8 mouse cellular contexts compared by ENCODE assay signal in the genomic region with DNA sequence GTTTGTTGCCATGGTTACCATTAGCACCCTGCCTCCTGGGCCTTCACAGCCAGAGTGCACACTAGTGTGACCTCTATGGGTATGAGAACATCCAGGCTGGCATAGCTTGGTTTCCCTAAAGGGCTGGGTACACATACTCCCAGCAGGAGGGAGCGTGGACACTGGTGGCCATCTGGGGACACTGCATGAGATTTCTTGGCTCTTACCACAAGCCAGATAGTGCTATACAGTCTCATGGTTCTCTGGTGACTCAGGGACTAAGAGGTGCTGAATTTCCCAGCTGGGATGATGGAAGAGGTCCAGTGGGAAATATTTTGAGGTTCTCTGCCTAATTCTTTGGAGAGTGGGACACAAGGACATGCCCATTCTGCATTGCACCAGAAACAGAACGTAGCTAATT.
A peak's percentile ranks its signal among the peaks of the same experiment; 100 is the strongest.
DNase-seq lines count a peak whose midpoint lies in the region; ATAC-seq lines count a peak whose summit lies in the region.
"Had no signal": no experiment of that assay in that cellular context is flagged by ENCODE, and none has a peak within 500 bp of the region (broad histone marks: within the 10 kb centered on the region; RNA-seq: fewer than 3 reads in every experiment).

No protein-coding gene starts in this region.

- peak; percentile 47 for DNase-seq in left cerebral cortex, postnatal 4 days
- no peak for DNase-seq in left cerebral cortex, adult 8-10 months (ENCODE audit: low spot score in 2 of 2)
- DNase-seq in Muller cell, postnatal 12 days (ENCODE audit: inconsistent ontology term), result peak; percentile 90
- DNase-seq in cerebellum, adult 11 months, result peak; percentile 93
- DNase-seq in thymus, postnatal 36 days, result no peak
- no peak for DNase-seq in gastrocnemius, postnatal 4 days (ENCODE audit: low spot score in 2 of 2)

- ATAC-seq in erythroblast, adult 5-6 weeks (replicated peaks; ENCODE audit: low FRiP score, poor library complexity, severe bottlenecking), result 0 out of 2 replicates have a peak, but pooled peaks have one; percentile 29
- ATAC-seq: midbrain, embryonic 13.5 days had no signal

- intact Hi-C loops in left cerebral cortex, postnatal 4 days (cut with DNase I), result no loop called here

Comparison
In these comparisons a context has a peak if more than half of its experiments do, and no peak if none do; other contexts are left out.
1. DNase-seq: peak in left cerebral cortex, postnatal 4 days (single experiment), Muller cell, postnatal 12 days (single experiment) and cerebellum, adult 11 months (single experiment); none in left cerebral cortex, adult 8-10 months (0 of 2), thymus, postnatal 36 days (0 of 2) and gastrocnemius, postnatal 4 days (0 of 2).